Mouse (Mus musculus) olfactory bulb, adult 2 months (tissue): Measurements from ENCODE around the gene Taf1c. TPM values are rescaled to one million over a fixed set of nuclear protein-coding genes. Genes with fewer than 3 reads are reported as not detected.

Source experiments
- H3K27ac ChIP-seq: fragments of 200-500 bp; 2 replicates; pipeline ENCODE4 v1.5.1; 2012; ENCODE audit warnings: low read depth, low read length; ENCODE audit not compliant: insufficient read depth
- H3K4me1 ChIP-seq: fragments of 200-500 bp; 2 replicates; pipeline ENCODE4 v1.6.1; 2012; ENCODE audit warnings: low read length; ENCODE audit not compliant: control insufficient read depth, insufficient read depth
- H3K4me3 ChIP-seq: fragments of 200-500 bp; 2 replicates; pipeline ENCODE4 v1.5.1; 2012; ENCODE audit warnings: mild to moderate bottlenecking, low read depth, low read length, moderate library complexity; ENCODE audit not compliant: insufficient read depth
- CTCF ChIP-seq: fragments of 200-500 bp; IDR thresholded peaks from 2 replicates; pipeline ENCODE4 v1.5.1; 2012; ENCODE audit warnings: low read depth, mild to moderate bottlenecking, low read length, moderate library complexity; ENCODE audit not compliant: insufficient read depth
- POLR2A ChIP-seq: fragments of 200-500 bp; IDR thresholded peaks from 2 replicates; pipeline ENCODE4 v1.6.1; 2012; ENCODE audit warnings: mild to moderate bottlenecking, low read depth, low read length, moderate library complexity; ENCODE audit not compliant: insufficient read depth
- WGBS: fragments of 180-500 bp; shearing (Covaris S2); methylation state at CpG from one replicate; pipeline ENCODE4 v1.1.7; 2018; 5-methylcytosine and 5-hydroxymethylcytosine counted together
- polyA plus RNA-seq: library from polyadenylated mRNA; stranded (reverse); fragments of >200 nt; gene quantifications from 2 replicates; pipeline ENCODE4 v1.2.4, GENCODE M21; 2012; ENCODE audit warnings: low replicate concordance; ENCODE audit not compliant: missing spikeins, insufficient read depth, insufficient read length

The Taf1c gene
- polyA plus RNA-seq, 1 experiment: not detected

DNA sequence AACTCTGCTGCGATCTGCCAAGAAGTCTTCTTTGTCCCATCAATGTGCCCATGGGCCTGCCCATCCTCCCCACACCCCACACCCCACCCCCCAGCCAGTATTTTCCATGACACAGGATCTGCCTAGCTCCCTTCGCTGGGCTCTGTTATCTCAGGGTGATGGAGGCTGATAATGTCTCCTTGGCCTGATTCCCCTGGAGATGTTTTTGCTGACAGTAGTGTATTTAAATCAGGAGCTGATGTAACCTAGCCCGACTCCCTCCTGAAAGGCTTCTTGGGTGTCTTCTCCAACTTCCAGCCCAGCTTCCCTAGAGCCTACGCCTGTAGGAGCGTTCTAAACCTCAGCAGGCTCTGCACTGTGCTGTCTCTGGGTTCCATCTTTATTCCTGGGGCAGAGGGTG is 13.9 kb upstream of the Taf1c start:
- H3K4me1 ChIP-seq: no peaks in the 10 kb centered on the region
- TF ChIP-seq POLR2A: no peak
- no peak for TF ChIP-seq CTCF
- no peak overlapping the region for H3K27ac ChIP-seq
- no peak overlapping the region for H3K4me3 ChIP-seq
- 65% methylated on average over 5 of the region's 5 CpGs for WGBS

GRCm38 (mm10) chr8:119617586-119617985 is 12.6 kb upstream of the Taf1c start:
- no peak overlapping the region for H3K27ac ChIP-seq
- WGBS: 71% methylated on average over 5 of the region's 5 CpGs
- H3K4me3 ChIP-seq: no peak overlapping the region
- no peaks in the 10 kb centered on the region for H3K4me1 ChIP-seq
- TF ChIP-seq POLR2A (no peak), CTCF (no peak)

DNA sequence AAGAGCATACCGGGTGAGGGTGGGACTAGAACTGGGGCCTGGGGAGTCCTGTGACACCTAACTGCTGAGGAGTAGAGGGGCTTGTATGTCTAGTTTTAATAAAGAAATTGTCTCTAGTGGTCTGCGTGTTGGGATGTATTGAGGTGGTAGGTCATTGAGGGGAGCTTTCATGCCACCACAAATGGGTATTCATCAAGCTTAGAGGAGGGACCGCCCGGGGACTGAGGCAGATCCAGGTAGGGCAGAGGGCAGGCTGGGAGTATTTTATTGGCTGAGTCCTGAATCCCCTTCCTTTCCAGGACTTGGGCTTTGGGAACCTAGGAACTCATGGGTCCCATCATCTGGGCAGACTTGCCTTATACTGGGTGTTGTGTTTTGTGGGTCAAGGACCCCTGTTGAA is 11.8 kb upstream of the Taf1c start:
- 85% methylated on average over 4 of the region's 4 CpGs for WGBS
- TF ChIP-seq CTCF: no peak
- no peak for TF ChIP-seq POLR2A
- H3K27ac ChIP-seq: no peak overlapping the region
- no peak overlapping the region for H3K4me3 ChIP-seq
- no peaks in the 10 kb centered on the region for H3K4me1 ChIP-seq

GRCm38 (mm10) chr8:119616358-119616757 is 11.3 kb upstream of the Taf1c start:
- TF ChIP-seq CTCF (no peak), POLR2A (no peak)
- Histone ChIP-seq H3K4me1 (no peaks in the 10 kb centered on the region), H3K4me3 (no peak overlapping the region), H3K27ac (no peak overlapping the region)
- WGBS: 80% methylated on average over 7 of the region's 7 CpGs

DNA sequence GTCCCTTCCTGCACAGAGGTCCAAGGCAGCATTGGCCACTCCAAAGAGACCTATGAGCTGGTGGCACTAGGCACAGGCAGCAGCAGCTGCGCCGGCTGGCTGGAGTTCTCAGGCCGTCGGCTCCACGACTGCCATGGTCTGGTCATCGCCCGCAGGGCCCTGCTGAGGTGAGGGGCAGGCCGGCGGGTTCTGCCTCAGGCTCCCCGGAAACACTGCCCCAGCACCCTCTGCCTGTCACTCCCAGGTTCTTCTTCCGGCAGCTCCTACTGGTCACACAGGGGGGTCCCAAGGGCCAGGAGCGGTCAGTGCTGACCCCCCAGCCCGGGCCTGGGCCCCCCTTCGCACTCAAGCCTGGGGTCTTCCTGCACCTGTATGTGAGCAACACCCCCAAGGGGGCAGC is 10.1 kb upstream of the Taf1c start:
- H3K27ac ChIP-seq: no peak overlapping the region
- TF ChIP-seq POLR2A (no peak), CTCF (no peak)
- WGBS: 79% methylated on average over 14 of the region's 14 CpGs
- no peaks in the 10 kb centered on the region for H3K4me1 ChIP-seq
- no peak overlapping the region for H3K4me3 ChIP-seq

GRCm38 (mm10) chr8:119612471-119612870 is 7.4 kb upstream of the Taf1c start, which contains the start of gene Adad2:
Adad2 (plus strand) TSS chr8:119612747.
- no peak within 1 kb of the TSS for H3K27ac ChIP-seq
- no peak within 1 kb of the TSS for H3K4me3 ChIP-seq
- no peaks in the 10 kb centered on the region for H3K4me1 ChIP-seq
- WGBS: 88% methylated on average over 26 of the region's 26 CpGs
- no peak for TF ChIP-seq CTCF
- TF ChIP-seq POLR2A: no peak

DNA sequence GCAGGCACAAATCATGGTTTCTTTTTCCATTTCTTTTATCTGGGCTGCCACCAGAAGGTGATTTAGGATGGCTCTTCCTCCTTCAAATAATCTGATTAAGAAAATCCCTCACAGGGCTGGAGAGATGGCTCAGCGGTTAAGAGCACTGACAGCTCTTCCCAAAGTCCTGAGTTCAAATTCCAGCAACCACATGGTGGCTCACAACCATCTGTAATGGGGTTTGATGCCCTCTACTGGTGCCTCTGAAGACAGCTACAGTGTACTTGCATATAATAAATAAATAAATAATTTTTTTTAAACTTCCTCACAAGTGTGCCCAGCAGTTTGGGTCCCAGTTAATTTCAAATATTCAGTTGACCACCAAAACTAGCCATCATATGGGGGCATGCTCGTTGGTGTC is 1.2 kb upstream of the Taf1c start:
- Histone ChIP-seq H3K4me3 (no peak overlapping the region), H3K4me1 (peaks cover 13% of the 10 kb centered on the region), H3K27ac (no peak overlapping the region)
- no peak for TF ChIP-seq CTCF
- 95% methylated on average over 2 of the region's 2 CpGs for WGBS

DNA sequence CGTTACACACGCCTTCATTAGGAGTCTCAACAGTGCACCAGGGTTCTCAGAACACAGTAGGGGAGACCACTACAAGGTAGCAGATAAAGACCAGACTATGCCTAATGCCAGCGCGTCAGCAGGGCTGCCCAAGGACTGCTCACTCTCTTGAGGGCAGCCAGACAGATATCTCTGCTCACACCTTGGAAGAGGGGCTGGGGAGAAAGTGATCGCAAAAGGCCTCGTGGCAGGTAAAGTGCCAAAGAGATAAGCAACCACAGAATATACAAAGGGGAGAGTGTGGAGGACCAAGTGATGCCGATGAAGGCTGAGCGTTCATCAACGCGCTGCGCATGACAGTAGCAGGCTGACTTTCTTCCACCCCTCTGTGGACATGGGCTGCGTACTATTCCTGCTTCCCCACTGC is 621 bp downstream of the Taf1c start:
- Histone ChIP-seq H3K27ac (no peak overlapping the region), H3K4me1 (peaks cover 13% of the 10 kb centered on the region)
- 36% methylated on average over 12 of the region's 12 CpGs for whole genome bisulfite sequencing

DNA sequence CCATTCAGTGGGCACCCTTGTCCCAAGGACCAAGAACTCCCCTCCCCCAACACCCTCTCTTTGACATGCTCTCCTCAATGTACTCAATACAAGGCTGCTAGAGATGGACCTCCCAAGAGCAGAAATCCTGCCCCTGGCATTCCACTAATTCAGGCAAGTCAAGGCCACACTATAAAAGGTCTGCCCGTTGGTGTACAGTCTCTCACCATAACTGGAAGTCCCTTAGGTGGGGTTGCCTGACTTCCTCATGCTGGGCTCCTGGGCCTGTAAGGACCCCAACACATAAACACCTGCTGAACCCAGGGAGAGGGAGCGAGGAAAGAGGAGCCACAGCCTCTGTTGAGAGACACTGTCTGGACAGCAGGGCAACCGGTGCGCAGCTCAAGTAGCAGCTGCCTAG is 1.3 kb downstream of the Taf1c start:
- Histone ChIP-seq H3K4me3 (peak overlapping the region; percentile 72; the same call in 1 of the 2 replicates), H3K4me1 (peaks cover 13% of the 10 kb centered on the region), H3K27ac (no peak overlapping the region)
- TF ChIP-seq CTCF (no peak), POLR2A (no peak)
- 91% methylated on average over 4 of the region's 4 CpGs for WGBS

More for the DNA sequence above, 621 bp downstream of the Taf1c start:
- no peak for TF ChIP-seq CTCF
- no peak for TF ChIP-seq POLR2A
- H3K4me3 ChIP-seq: peak overlapping the region; percentile 72

- 86% methylated on average over 7 of the region's 7 CpGs for WGBS
- H3K27ac ChIP-seq: no peak overlapping the region
- no peak overlapping the region for H3K4me3 ChIP-seq
- TF ChIP-seq POLR2A (no peak), CTCF (no peak)
- H3K4me1 ChIP-seq: no peaks in the 10 kb centered on the region
These were observed 13.6 kb downstream of the Taf1c start for GRCm38 (mm10) chr8:119591456-119591855.

DNA sequence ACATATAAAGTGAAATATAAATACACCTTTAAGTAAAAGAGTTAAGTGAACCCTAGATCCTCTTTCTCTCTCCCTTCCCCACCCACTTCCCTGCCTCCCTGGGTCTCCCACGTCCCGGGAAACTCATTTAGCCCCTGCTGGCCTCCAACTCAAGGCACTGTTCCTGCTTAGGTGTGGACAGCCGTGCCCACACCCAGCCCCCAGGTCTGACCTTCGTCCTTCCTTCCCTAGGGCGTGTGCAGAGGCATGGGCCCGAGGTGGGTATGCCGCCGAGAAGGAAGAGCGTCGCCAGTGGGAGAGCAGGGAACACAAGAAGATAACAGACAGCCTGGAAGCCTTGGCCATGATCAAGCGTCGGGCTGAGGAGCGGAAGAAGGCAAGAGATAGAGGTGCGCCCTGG is 14.7 kb downstream of the Taf1c start:
- Histone ChIP-seq H3K4me3 (no peak overlapping the region), H3K27ac (no peak overlapping the region), H3K4me1 (peaks cover 4% of the 10 kb centered on the region; the same call in 1 of the 2 replicates)
- TF ChIP-seq POLR2A (no peak), CTCF (no peak)
- WGBS: 82% methylated on average over 14 of the region's 14 CpGs
